Mouse (Mus musculus) stomach, embryonic 15.5 days (tissue): ENCODE measurements at regions not wholly inside any gene's neighbourhood (a gene's known extent, or its start where the extent isn't known, plus 50 kb on each side); places are given as distances from the start of the nearest gene placed in this dataset.

Source experiments
- ATAC-seq: fragments of 200-750 bp; cut with Nextera tagmentation; 2 replicates; pipeline ENCODE4 v1.8.0; 2017; ENCODE audit warnings: low read depth, moderate number of reproducible peaks, moderate TSS enrichment; ENCODE audit not compliant: insufficient read depth, low FRiP score
- H3K27ac ChIP-seq: fragments of 300-500 bp; sonication (generic); 2 replicates; pipeline ENCODE4 v1.5.1; 2015; ENCODE audit warnings: mild to moderate bottlenecking, inconsistent platforms
- H3K27me3 ChIP-seq: fragments of 300-500 bp; sonication (generic); replicated peaks from 2 replicates; pipeline ENCODE4 v1.6.1; 2015; ENCODE audit warnings: inconsistent platforms
- H3K36me3 ChIP-seq: fragments of 300-500 bp; sonication (generic); 2 replicates; pipeline ENCODE4 v1.6.1; 2015; ENCODE audit warnings: inconsistent platforms
- H3K4me1 ChIP-seq: fragments of 300-500 bp; sonication (generic); 2 replicates; pipeline ENCODE4 v1.6.1; 2015; ENCODE audit warnings: inconsistent platforms
- H3K4me2 ChIP-seq: fragments of 300-500 bp; sonication (generic); 2 replicates; pipeline ENCODE4 v1.6.1; 2015; ENCODE audit warnings: mild to moderate bottlenecking, inconsistent platforms
- H3K4me3 ChIP-seq: fragments of 300-500 bp; sonication (generic); replicated peaks from 2 replicates; pipeline ENCODE4 v1.5.1; 2015; ENCODE audit warnings: inconsistent platforms
- H3K9ac ChIP-seq: fragments of 300-500 bp; sonication (generic); 2 replicates; pipeline ENCODE4 v1.6.1; 2015; ENCODE audit warnings: inconsistent platforms
- H3K9me3 ChIP-seq: fragments of 300-500 bp; sonication (generic); 2 replicates; pipeline ENCODE4 v1.6.1; 2016; ENCODE audit warnings: inconsistent platforms
- WGBS: fragments of 180-500 bp; shearing (Covaris S2); methylation state at CpG from one replicate; pipeline ENCODE4 v1.1.7; 2015; 5-methylcytosine and 5-hydroxymethylcytosine counted together

DNA sequence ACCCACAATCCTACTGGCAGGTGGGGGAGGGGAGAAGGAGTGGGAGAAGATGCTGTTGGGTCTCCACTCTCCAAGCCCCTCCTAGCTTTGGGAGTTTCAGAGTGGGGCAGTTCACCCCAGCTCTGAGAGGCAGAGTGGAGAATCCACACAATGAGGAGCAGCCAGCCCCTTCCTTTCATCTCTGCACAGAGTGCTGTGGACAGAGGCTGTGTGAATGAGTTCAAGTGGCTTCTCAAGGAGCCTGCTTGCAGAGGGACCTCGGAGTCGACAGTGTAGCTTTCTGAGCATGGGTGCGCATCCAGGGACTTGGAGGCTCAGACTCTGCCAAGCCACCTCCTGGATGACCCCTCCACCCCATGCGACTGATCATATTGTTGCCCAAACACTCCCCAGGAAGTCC is 88.9 kb upstream of the Gm26897 start:
- WGBS: 59% methylated on average over 4 of the region's 4 CpGs
- no peak overlapping the region for H3K4me3 ChIP-seq
- H3K4me2 ChIP-seq: no peak overlapping the region
- H3K4me1 ChIP-seq: peaks cover 33% of the 10 kb centered on the region
- H3K9me3 ChIP-seq: no peaks in the 10 kb centered on the region
- ATAC-seq: no peak
- no peaks in the 10 kb centered on the region for H3K36me3 ChIP-seq
- H3K27me3 ChIP-seq: no peaks in the 10 kb centered on the region
- H3K9ac ChIP-seq: no peak overlapping the region
- H3K27ac ChIP-seq: no peak overlapping the region

DNA sequence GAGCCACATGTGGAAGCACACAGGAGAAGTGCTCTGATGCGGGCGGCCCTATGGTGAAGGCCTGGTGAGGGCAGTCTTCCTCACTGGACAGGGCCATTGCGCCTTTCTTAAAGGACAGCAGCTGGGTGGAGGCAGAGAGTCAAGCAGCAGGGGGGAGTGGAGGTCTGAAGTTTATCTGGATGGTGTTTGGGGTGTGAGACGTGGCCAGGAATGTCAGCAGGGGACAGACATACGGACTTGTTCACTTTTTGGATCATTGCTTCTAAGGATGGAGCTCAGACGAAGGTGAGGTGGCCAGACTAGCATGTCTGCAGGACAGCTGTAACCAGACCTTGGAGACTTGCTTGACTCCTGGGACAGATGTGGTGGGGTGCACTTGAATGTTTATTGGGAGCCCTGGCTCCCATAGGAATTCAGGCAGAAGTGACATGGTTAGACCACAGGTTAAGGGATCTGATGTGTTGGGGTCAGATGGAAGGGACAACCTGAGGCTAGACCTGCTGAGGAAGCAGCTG is 86.0 kb upstream of the Gm26897 start:
- Histone ChIP-seq H3K36me3 (no peaks in the 10 kb centered on the region), H3K4me2 (no peak overlapping the region), H3K4me3 (no peak overlapping the region), H3K27ac (peak overlapping the region; percentile 62), H3K27me3 (no peaks in the 10 kb centered on the region), H3K9me3 (no peaks in the 10 kb centered on the region), H3K9ac (no peak overlapping the region), H3K4me1 (peaks cover 21% of the 10 kb centered on the region)
- 77% methylated on average over 6 of the region's 6 CpGs for WGBS
- no peak for ATAC-seq

DNA sequence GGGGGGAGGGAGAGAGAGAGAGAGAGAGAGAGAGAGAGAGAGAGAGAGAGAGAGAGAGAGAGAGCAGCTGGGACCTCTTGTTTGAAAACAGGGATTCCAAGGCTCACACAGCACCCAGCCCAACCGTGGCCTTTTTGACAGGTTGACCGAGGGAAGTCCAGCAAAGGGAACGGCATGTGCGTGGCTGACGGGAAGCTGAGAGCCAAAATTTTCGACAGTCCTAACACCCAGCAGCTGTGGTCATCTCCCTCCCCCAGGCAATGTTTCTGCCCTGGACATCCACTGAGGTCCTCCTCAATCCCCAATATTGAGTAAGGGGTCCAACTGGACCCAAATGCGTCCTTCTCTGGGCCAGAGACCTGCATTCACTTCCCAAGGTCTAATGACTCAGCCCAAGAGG is 85.2 kb upstream of the Gm26897 start:
- Histone ChIP-seq H3K27ac (peak overlapping the region; percentile 85), H3K4me3 (no peak overlapping the region), H3K4me1 (peaks cover 21% of the 10 kb centered on the region), H3K36me3 (no peaks in the 10 kb centered on the region), H3K27me3 (no peaks in the 10 kb centered on the region), H3K9ac (no peak overlapping the region), H3K9me3 (no peaks in the 10 kb centered on the region), H3K4me2 (no peak overlapping the region)
- peak; percentile 32; the same call in 1 of the 2 replicates for ATAC-seq
- WGBS: 45% methylated on average over 7 of the region's 7 CpGs

- peak; percentile 37; the same call in 1 of the 2 replicates for ATAC-seq
- 26% methylated on average over 10 of the region's 10 CpGs for WGBS
Observed at GRCm38 (mm10) chr5:111649012-111649411, 84.7 kb upstream of the Gm26897 start.

GRCm38 (mm10) chr5:111652472-111652871 is 81.3 kb upstream of the Gm26897 start:
- WGBS: 27% methylated on average over 2 of the region's 2 CpGs
- no peak overlapping the region for H3K4me2 ChIP-seq
- H3K27ac ChIP-seq: no peak overlapping the region
- no peak overlapping the region for H3K4me3 ChIP-seq
- H3K27me3 ChIP-seq: no peaks in the 10 kb centered on the region
- peaks cover 20% of the 10 kb centered on the region for H3K4me1 ChIP-seq
- no peaks in the 10 kb centered on the region for H3K9me3 ChIP-seq
- H3K36me3 ChIP-seq: no peaks in the 10 kb centered on the region
- ATAC-seq: no peak
- H3K9ac ChIP-seq: no peak overlapping the region

More at GRCm38 (mm10) chr5:111649012-111649411, 84.7 kb upstream of the Gm26897 start:
- Histone ChIP-seq H3K9ac (no peak overlapping the region), H3K27me3 (no peaks in the 10 kb centered on the region), H3K36me3 (no peaks in the 10 kb centered on the region), H3K4me3 (no peak overlapping the region), H3K4me1 (peaks cover 21% of the 10 kb centered on the region), H3K27ac (peak overlapping the region; percentile 85), H3K4me2 (no peak overlapping the region), H3K9me3 (no peaks in the 10 kb centered on the region)

DNA sequence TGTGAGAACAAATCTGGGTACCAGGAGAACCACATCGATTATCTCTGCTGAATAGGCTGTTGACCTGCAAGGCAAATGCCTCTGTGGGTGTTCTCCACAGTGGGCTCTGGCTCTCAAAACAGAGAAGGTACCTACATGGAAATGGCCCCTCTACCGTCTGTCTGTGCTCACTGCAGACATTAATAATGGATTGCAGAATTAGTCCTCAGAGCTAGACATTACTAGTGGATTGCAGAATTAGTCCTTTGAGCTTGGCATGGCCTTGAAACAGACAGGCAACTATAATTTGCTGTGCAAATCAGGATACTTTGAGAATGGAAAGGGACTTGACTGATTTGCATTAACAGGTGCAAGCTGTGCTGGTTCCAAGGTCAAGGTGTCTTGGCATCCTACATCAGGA is 77.3 kb upstream of the Gm26897 start:
- no peak overlapping the region for H3K27ac ChIP-seq

DNA sequence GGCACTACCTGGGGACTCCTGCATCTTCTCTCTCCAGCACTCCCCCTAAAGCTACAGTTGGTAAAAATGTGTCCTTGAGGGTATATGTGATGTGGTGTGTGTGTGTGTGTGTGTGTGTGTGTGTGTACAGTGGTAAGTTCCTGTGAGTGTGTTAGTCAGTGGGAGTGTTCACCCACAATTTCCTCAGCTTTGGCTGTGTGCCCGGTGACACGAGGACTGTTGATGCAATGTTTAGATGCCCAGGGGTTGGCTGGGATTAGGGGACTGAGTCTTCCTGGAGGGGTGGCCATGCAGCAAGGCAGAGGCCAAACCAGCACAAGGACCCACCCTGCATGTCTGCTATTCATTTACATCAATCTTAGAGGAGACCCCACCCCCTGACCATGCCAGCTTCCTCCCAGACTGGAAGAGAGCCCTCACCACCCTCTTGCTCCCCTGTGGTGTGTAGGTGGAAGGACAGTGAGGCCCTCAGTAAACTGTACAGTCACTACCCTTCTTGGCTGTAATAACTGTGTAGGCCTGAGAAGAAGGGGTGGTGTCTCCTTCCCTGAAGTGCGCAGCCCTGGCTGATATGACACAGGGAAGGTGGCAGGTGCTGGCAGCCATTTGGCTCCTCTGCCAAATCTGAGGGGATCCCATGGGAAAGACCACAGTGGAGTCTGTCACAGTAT is 75.8 kb upstream of the Gm26897 start:
- no peaks in the 10 kb centered on the region for H3K36me3 ChIP-seq
- no peak overlapping the region for H3K9ac ChIP-seq
- H3K27ac ChIP-seq: no peak overlapping the region
- no peaks in the 10 kb centered on the region for H3K9me3 ChIP-seq
- 58% methylated on average over 3 of the region's 3 CpGs for WGBS
- no peak overlapping the region for H3K4me2 ChIP-seq
- H3K4me3 ChIP-seq: no peak overlapping the region
- 0 out of 2 replicates have a peak, but pooled peaks have one; percentile 20 for ATAC-seq
- H3K4me1 ChIP-seq: 0 out of 2 replicates have a peak, but pooled peaks cover 8% of the 10 kb centered on the region
- H3K27me3 ChIP-seq: no peaks in the 10 kb centered on the region

More for the DNA sequence above, 77.3 kb upstream of the Gm26897 start:
- H3K36me3 ChIP-seq: no peaks in the 10 kb centered on the region
- no peak for ATAC-seq
- no peaks in the 10 kb centered on the region for H3K4me1 ChIP-seq
- H3K4me2 ChIP-seq: no peak overlapping the region
- 65% methylated on average over 2 of the region's 2 CpGs for WGBS
- H3K27me3 ChIP-seq: no peaks in the 10 kb centered on the region
- H3K9me3 ChIP-seq: no peaks in the 10 kb centered on the region
- no peak overlapping the region for H3K9ac ChIP-seq
- H3K4me3 ChIP-seq: no peak overlapping the region

GRCm38 (mm10) chr5:111659229-111659628 is 74.5 kb upstream of the Gm26897 start:
- ATAC-seq: no peak
- Histone ChIP-seq H3K4me3 (no peak overlapping the region), H3K4me1 (0 out of 2 replicates have a peak, but pooled peaks cover 8% of the 10 kb centered on the region), H3K9ac (no peak overlapping the region), H3K9me3 (no peaks in the 10 kb centered on the region), H3K27ac (no peak overlapping the region), H3K4me2 (no peak overlapping the region), H3K27me3 (no peaks in the 10 kb centered on the region), H3K36me3 (no peaks in the 10 kb centered on the region)
- 89% methylated on average over 3 of the region's 3 CpGs for WGBS

DNA sequence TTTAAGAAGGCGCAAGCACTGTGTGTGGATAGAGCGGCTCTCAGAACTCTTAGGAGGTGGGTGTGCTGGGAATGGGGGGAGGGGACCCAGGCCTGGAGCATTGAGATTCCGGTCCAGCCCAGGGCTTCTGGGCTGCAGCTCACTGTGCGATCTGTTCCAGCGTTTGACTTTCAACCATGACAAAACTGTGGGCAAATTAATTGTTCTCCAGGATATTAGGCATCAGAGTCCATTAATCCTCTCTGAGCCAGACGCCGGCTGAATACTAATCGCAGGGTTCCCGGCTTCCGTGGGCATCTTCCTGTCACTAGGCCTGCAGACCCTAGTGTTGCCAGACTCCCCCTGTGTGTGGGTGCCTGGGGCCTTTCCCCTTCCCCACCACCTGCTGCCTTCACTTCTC is 73.3 kb upstream of the Gm26897 start:
- no peak for ATAC-seq
- no peak overlapping the region for H3K4me2 ChIP-seq
- H3K27me3 ChIP-seq: no peaks in the 10 kb centered on the region
- no peak overlapping the region for H3K9ac ChIP-seq
- no peak overlapping the region for H3K4me3 ChIP-seq
- H3K4me1 ChIP-seq: 0 out of 2 replicates have a peak, but pooled peaks cover 8% of the 10 kb centered on the region
- H3K27ac ChIP-seq: no peak overlapping the region
- 62% methylated on average over 10 of the region's 10 CpGs for WGBS
- no peaks in the 10 kb centered on the region for H3K36me3 ChIP-seq
- H3K9me3 ChIP-seq: no peaks in the 10 kb centered on the region

DNA sequence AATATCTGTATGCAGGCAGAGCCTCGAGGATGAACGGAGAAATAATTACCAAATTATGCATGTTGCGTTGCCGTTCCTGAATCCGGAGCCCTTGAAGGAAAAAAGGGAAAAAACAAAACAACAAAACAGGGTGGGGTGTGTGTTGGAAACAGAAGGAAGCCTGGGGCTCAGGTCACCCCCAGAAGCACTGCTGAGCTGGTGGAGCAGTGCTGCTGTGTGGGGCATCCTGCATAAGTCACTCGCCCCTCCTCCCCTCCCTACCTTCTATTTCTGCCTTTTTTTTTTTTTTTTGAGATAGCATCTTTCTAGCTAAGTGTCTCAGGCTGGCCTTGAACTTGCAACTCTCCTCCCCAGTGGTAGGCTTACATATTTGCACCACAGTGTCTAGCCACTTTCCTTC is 72.8 kb upstream of the Gm26897 start:
- H3K27me3 ChIP-seq: no peaks in the 10 kb centered on the region
- H3K9me3 ChIP-seq: no peaks in the 10 kb centered on the region
- H3K36me3 ChIP-seq: no peaks in the 10 kb centered on the region
- no peak overlapping the region for H3K9ac ChIP-seq
- H3K4me1 ChIP-seq: 0 out of 2 replicates have a peak, but pooled peaks cover 8% of the 10 kb centered on the region
- no peak overlapping the region for H3K27ac ChIP-seq
- no peak overlapping the region for H3K4me3 ChIP-seq
- no peak for ATAC-seq
- H3K4me2 ChIP-seq: no peak overlapping the region
- WGBS: 79% methylated on average over 6 of the region's 6 CpGs

- H3K4me1 ChIP-seq: 0 out of 2 replicates have a peak, but pooled peaks cover 8% of the 10 kb centered on the region
- H3K9me3 ChIP-seq: no peaks in the 10 kb centered on the region
- H3K4me2 ChIP-seq: no peak overlapping the region
- no peak overlapping the region for H3K27ac ChIP-seq
- H3K27me3 ChIP-seq: no peaks in the 10 kb centered on the region
- no peak for ATAC-seq
- WGBS: 65% methylated on average over 12 of the region's 12 CpGs
- no peak overlapping the region for H3K9ac ChIP-seq
- H3K4me3 ChIP-seq: no peak overlapping the region
- no peaks in the 10 kb centered on the region for H3K36me3 ChIP-seq
Observed at GRCm38 (mm10) chr5:111661971-111662370, 71.8 kb upstream of the Gm26897 start.

GRCm38 (mm10) chr5:111663831-111664230 is 69.9 kb upstream of the Gm26897 start:
- WGBS: 84% methylated on average over 7 of the region's 7 CpGs
- H3K9me3 ChIP-seq: no peaks in the 10 kb centered on the region
- ATAC-seq: no peak
- H3K4me2 ChIP-seq: no peak overlapping the region
- H3K9ac ChIP-seq: no peak overlapping the region
- no peak overlapping the region for H3K4me3 ChIP-seq
- no peaks in the 10 kb centered on the region for H3K36me3 ChIP-seq
- H3K27ac ChIP-seq: no peak overlapping the region
- H3K4me1 ChIP-seq: 0 out of 2 replicates have a peak, but pooled peaks cover 8% of the 10 kb centered on the region
- H3K27me3 ChIP-seq: no peaks in the 10 kb centered on the region
